Mouse (Mus musculus) hindbrain, embryonic 10.5 days (tissue): ENCODE data around the gene Faf2. TPM values are rescaled to one million over a fixed set of nuclear protein-coding genes. Genes with fewer than 3 reads are reported as not detected.
A peak's percentile ranks its signal among the peaks of the same experiment; 100 is the strongest.

Source experiments
- DNase-seq: peaks from one replicate; pipeline ENCODE4 v3.0.0-alpha.2; 2017; ENCODE audit warnings: low spot score
- H3K27ac ChIP-seq: fragments of 300-500 bp; sonication (generic); 2 replicates; pipeline ENCODE4 v1.5.1; 2016; ENCODE audit warnings: mild to moderate bottlenecking, moderate library complexity
- H3K27me3 ChIP-seq: fragments of 300-500 bp; sonication (generic); 2 replicates; pipeline ENCODE4 v1.6.1; 2016; ENCODE audit warnings: mild to moderate bottlenecking; ENCODE audit not compliant: poor library complexity, insufficient read depth, severe bottlenecking
- H3K36me3 ChIP-seq: fragments of 300-500 bp; sonication (generic); 2 replicates; pipeline ENCODE4 v1.6.1; 2016; ENCODE audit warnings: mild to moderate bottlenecking, moderate library complexity
- H3K4me1 ChIP-seq: fragments of 300-500 bp; sonication (generic); replicated peaks from 2 replicates; pipeline ENCODE4 v1.6.1; 2016; ENCODE audit warnings: mild to moderate bottlenecking
- H3K4me3 ChIP-seq: fragments of 300-500 bp; sonication (generic); 2 replicates; pipeline ENCODE4 v1.5.1; 2016; ENCODE audit warnings: mild to moderate bottlenecking, moderate library complexity
- H3K9me3 ChIP-seq: fragments of 300-500 bp; sonication (generic); 2 replicates; pipeline ENCODE4 v1.6.1; 2016; ENCODE audit warnings: mild to moderate bottlenecking, moderate library complexity
- WGBS: fragments of 180-500 bp; shearing (Covaris S2); methylation state at CpG from one replicate; pipeline ENCODE4 v1.1.7; 2016; 5-methylcytosine and 5-hydroxymethylcytosine counted together
- polyA plus RNA-seq: library from polyadenylated mRNA; unstranded; fragments of >200 nt; fragmentation: Nextera tagmentation; extraction: Ambion mirVana; gene quantifications from 2 replicates; pipeline ENCODE4 v1.2.1, GENCODE M21; 2016

Gene Faf2
- polyA plus RNA-seq: 86.3 and 86.4 TPM in 2 replicates

DNA sequence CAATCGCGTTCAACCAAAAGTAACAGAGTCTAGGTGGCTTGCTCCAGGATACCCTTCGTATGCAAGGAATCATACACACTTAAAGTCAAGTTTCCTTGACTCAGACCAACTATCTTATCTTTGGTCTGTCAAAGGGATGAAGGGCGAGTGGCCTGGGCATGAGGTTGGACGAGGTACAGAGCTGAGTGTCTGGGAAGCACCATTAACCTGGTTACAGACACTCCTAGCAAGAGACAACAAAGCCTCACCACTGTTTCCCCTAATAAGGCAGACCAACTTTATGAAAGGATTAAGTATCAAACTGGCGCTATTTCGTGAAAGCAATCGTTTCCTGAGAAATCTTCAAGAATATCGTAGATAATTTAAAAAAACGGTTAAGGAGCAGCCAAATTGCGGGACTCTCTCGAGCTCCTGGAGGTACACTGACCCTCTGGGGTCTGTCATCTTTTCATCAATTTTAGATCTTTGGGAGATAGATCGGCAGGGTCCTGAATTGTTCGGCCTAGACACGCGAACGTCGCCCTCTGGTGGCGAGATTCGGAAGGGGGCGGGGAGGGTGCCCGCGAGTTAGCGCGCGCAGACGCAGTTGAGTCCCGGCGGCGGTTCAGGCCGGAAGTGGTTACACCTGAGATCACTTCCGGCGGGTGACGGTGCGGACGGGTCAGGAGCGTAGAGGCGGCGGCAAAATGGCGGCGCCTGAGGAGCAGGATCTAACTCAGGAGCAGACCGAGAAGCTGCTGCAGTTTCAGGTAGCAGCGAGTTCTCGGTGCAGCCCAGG is at the start of gene Faf2:
Faf2 (plus strand) TSS at position 630 of the 778 bp plus-strand sequence.
- no peaks in the 10 kb centered on the region for H3K27me3 ChIP-seq
- WGBS: 12% methylated on average over 44 of the region's 44 CpGs
- H3K27ac ChIP-seq: peak within 1 kb of the TSS; percentile 98
- peak within 1 kb of the TSS; percentile 84 for H3K4me3 ChIP-seq
- peaks cover 18% of the 10 kb centered on the region for H3K36me3 ChIP-seq
- DNase-seq: peak; percentile 99
- H3K4me1 ChIP-seq: peaks cover 23% of the 10 kb centered on the region
- no peaks in the 10 kb centered on the region for H3K9me3 ChIP-seq

DNA sequence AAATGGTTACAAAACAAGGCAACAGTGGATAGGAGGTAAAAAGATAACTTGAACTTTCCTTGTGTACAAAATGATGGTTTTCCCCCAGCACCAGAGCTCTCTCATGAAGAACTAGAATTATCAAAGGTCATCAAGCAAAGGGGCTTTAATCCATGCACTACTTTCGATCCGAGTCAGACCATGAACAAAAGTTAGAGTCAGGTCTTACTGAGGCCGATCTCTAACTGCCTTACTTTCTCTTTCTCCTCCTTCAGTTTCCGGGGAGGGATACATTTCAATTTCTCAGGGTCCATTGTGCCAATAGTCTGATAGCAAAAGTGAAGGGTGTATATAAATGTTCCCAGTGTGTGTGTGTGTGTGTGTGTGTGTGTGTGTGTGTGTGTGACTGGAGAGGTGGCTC is 49.0 kb upstream of the Faf2 start:
- WGBS: 84% methylated on average over 4 of the region's 4 CpGs

DNA sequence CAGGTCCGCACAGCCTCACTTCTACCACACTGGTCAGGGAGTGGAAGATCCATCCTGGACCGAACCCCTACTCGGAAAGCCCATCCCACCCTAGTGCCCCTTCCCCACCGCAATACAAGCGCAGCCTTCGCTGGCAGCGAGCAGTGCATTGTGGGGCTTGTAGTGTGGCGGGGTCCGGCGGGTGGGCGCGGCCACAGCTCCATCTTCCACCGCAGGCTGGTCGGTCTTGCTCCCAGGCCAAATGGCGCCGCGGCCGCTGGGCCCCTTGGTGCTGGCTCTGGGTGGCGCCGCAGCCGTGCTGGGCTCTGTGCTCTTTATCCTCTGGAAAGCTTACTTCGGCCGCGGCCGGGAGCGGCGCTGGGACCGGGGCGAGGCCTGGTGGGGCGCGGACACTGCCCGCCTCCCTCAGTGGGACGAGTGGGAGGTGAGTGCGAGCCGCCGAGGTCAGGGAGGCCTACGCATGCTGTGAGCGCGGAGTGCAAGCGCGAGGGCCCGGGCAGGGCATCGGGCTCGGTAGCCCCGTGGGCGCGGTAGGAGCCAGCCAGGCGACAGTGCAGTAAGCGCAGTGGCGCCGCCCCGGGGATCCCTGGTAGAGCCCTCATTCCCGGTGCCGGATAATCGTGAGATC is 46.6 kb upstream of the Faf2 start, which contains the start of gene Arl10:
Arl10 (plus strand) TSS at position 162 of the 628 bp plus-strand sequence.
- peak; percentile 87 for DNase-seq
- Histone ChIP-seq H3K4me3 (peak within 1 kb of the TSS; percentile 96), H3K9me3 (no peaks in the 10 kb centered on the region), H3K36me3 (peaks cover 34% of the 10 kb centered on the region), H3K27me3 (peaks cover 18% of the 10 kb centered on the region), H3K4me1 (peaks cover 27% of the 10 kb centered on the region), H3K27ac (peak within 1 kb of the TSS; percentile 96)
- under 1% methylated on average over 55 of the region's 55 CpGs for WGBS

More for the DNA sequence above, 49.0 kb upstream of the Faf2 start:
- DNase-seq: no peak
- H3K9me3 ChIP-seq: no peaks in the 10 kb centered on the region
- H3K36me3 ChIP-seq: peaks cover 10% of the 10 kb centered on the region
- H3K27ac ChIP-seq: no peak overlapping the region
- H3K27me3 ChIP-seq: peaks cover 18% of the 10 kb centered on the region
- H3K4me3 ChIP-seq: no peak overlapping the region
- H3K4me1 ChIP-seq: peaks cover 26% of the 10 kb centered on the region

DNA sequence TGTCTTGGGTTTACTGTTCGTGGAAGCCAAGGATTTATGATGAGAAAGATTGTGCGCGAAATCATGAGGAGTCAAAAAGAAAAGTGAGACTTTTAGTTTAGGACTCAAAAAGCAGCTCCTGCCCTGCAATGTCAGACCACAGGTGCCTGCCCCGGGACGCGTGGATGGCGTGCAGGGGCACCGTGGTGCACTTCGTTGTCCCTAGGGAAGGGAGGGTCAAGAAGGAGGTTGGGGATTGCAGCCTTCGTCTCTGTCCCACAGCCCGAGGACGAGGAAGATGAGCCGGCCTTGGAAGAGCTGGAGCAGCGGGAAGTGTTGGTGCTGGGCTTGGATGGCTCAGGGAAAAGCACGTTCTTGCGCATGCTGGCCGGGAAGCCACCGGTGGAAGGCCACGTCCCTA is 46.1 kb upstream of the Faf2 start:
- no peaks in the 10 kb centered on the region for H3K9me3 ChIP-seq

DNA sequence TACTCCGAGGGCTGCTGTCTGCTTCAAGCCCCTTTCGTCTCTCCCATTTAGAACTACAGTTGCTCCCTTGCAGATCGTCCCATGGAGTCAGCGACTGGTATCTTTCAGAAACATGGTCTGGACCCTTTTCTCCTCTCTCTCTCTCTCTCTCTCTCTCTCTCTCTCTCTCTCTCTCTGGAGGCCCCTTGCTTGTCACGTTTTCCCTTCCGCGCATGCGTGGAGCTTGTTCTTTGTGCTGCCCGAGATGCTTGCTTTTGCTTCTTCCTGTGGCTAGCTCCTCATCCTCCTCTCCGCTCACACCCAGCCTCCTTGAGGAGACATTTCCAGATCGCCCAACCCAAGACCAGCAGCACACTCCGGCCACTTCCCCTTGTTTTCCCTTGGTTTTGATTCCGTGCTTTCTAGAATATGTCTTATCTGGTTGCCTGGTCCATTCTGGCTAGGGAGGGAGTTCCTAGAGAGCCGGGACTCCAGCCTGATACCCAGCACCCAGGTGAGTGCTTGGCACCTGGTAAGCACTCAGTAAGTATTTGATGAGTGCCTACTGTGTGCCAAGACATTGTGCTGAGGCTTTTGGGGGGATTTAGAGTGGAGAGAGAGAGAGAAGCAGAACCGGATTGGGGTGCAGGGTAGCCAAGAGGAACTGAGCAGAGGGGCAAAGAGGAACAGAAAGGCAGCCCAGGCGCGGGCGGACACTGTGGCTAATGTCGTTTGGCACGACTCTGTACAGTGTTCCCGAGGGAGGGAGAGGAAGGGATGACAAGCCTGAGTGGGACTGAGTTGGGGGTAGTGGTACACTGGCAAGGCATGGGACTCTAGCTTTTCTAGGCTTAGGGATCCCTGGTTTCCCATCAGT is 43.7 kb upstream of the Faf2 start:
- H3K9me3 ChIP-seq: no peaks in the 10 kb centered on the region
- peaks cover 27% of the 10 kb centered on the region for H3K4me1 ChIP-seq
- H3K4me3 ChIP-seq: no peak overlapping the region; the same call in 1 of the 2 replicates
- peak overlapping the region; percentile 16; the same call in 1 of the 2 replicates for H3K27ac ChIP-seq
- no peak for DNase-seq
- H3K27me3 ChIP-seq: peaks cover 15% of the 10 kb centered on the region
- peaks cover 63% of the 10 kb centered on the region for H3K36me3 ChIP-seq
- 87% methylated on average over 21 of the region's 21 CpGs for WGBS

More for the DNA sequence above, 46.1 kb upstream of the Faf2 start:
- Histone ChIP-seq H3K4me1 (peaks cover 27% of the 10 kb centered on the region), H3K4me3 (peak overlapping the region; percentile 96), H3K27me3 (peaks cover 18% of the 10 kb centered on the region), H3K27ac (peak overlapping the region; percentile 96), H3K36me3 (peaks cover 39% of the 10 kb centered on the region)
- no peak for DNase-seq
- WGBS: 5% methylated on average over 19 of the region's 19 CpGs

DNA sequence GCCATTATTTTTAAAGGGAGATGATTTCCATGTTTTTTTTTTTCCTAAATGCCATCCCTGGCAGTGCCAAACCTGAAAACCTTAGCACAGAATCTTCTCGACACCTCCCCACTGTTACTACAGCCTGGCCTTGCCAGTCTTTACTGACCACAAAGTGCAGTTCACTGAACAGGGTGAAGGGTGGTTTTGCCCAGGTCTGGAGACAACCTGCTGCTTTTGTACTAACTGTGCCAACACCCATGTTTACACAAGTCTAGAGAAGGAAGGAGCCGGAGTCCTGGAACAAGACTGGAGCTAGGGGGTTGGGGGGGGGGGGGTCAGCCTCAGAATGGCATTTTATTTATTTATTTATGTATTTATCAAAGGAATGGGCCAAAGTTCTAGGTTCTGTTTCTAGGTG is 40.2 kb upstream of the Faf2 start:
- 86% methylated on average over 2 of the region's 2 CpGs for WGBS
- Histone ChIP-seq H3K4me1 (peaks cover 10% of the 10 kb centered on the region; the same call in 1 of the 2 replicates), H3K27me3 (no peaks in the 10 kb centered on the region), H3K36me3 (peaks cover 98% of the 10 kb centered on the region), H3K9me3 (no peaks in the 10 kb centered on the region), H3K27ac (no peak overlapping the region), H3K4me3 (no peak overlapping the region)
- no peak for DNase-seq

DNA sequence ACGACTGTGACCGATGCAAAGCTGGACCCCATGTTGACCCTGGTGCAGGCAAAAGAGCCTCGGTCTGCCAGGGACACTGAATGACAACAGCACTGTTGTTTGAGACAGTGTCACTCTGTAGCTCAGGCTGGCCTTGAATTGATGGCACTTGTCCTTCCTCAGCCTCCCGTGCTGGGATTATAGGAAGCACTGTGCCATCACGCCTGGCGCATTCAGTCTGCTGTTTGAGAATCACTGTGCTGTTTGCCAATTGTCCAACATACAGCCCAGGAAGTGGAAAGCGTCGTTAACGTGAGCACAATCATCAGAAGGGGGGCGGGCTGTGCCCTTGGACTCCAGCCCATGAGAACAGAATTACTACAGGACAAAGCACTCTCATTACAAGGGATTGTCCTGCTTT is 39.5 kb upstream of the Faf2 start:
- Histone ChIP-seq H3K9me3 (no peaks in the 10 kb centered on the region), H3K27ac (no peak overlapping the region), H3K27me3 (no peaks in the 10 kb centered on the region), H3K36me3 (peaks cover 100% of the 10 kb centered on the region), H3K4me1 (peaks cover 5% of the 10 kb centered on the region; the same call in 1 of the 2 replicates), H3K4me3 (no peak overlapping the region)
- no peak for DNase-seq
- 83% methylated on average over 10 of the region's 10 CpGs for WGBS

DNA sequence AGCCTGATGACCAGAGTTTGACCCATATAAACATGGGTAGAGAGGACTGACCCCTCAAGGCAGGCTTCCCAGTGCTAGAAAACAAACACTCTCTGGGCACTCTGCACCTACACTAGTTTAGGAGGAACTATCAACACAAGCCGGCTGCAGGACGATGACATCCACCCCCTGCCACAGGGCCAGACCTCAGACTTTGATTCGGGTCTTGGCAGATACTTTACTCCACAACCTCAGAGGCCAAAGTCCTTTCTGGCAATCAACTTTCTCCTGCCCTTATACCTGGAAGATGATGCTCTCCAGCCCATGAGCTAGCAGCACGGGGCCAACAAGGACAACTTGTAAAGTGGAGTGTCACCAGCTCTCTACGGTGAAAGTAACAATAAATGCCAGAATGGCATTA is 38.7 kb upstream of the Faf2 start:
- Histone ChIP-seq H3K4me1 (peaks cover 5% of the 10 kb centered on the region; the same call in 1 of the 2 replicates), H3K36me3 (peaks cover 100% of the 10 kb centered on the region), H3K4me3 (no peak overlapping the region), H3K27me3 (no peaks in the 10 kb centered on the region), H3K9me3 (no peaks in the 10 kb centered on the region), H3K27ac (no peak overlapping the region)
- DNase-seq: no peak
- 91% methylated on average over 5 of the region's 5 CpGs for WGBS

DNA sequence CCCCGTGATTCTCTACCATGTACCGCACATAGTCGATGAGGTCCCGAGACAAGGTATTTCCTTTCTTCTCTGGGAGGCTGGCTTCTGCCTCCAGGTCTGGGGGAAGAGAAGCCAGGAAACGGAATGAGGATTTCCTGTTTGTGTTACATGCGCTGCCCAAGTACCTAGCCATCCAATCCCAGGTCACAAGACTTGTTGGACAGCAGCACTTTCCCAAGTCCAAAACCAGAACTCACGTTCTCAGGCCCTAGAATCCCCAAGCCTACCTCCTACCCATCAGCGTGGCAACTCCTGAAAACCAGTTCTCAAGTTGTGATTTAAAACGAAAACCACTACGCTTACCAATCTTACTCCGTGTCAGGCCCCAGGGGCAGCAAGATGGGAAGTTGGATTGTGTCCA is 35.8 kb upstream of the Faf2 start:
- no peak for DNase-seq
- Histone ChIP-seq H3K4me1 (peaks cover 15% of the 10 kb centered on the region), H3K9me3 (no peaks in the 10 kb centered on the region), H3K27me3 (no peaks in the 10 kb centered on the region), H3K4me3 (no peak overlapping the region), H3K36me3 (peaks cover 79% of the 10 kb centered on the region), H3K27ac (no peak overlapping the region)
- WGBS: 91% methylated on average over 11 of the region's 11 CpGs

DNA sequence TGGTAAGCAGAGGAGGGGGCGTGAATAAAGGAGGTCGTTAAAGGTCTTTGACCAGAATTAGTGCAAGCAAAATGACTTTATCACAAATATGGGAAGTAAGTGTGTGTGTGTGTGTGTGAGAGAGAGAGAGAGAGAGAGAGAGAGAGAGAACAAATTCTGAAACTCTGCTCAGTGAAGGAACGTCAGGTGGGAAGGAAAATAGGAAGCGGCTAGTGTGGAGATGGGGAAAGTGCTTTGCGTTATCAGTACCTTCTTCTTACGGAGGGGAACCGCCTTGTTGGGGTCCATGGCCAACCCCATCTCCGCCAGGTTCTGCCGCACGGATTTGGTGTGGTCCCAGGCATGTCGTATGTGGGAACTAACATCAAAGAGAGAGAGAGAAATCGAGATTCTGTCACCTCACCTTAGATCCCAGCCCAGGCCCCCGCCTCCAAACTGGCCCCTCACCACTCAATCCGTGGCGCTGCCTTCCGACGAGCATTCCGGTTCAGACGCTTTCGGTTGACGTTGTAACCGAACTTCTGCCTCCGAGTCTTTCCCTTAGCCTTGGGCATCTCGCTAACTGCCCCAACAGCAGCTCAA is 32.1 kb upstream of the Faf2 start:
- no peaks in the 10 kb centered on the region for H3K9me3 ChIP-seq
- H3K4me1 ChIP-seq: peaks cover 26% of the 10 kb centered on the region
- no peaks in the 10 kb centered on the region for H3K27me3 ChIP-seq
- peaks cover 54% of the 10 kb centered on the region for H3K36me3 ChIP-seq
- 2% methylated on average over 24 of the region's 24 CpGs for WGBS
- H3K4me3 ChIP-seq: peak overlapping the region; percentile 86
- DNase-seq: no peak
- H3K27ac ChIP-seq: peak overlapping the region; percentile 86

DNA sequence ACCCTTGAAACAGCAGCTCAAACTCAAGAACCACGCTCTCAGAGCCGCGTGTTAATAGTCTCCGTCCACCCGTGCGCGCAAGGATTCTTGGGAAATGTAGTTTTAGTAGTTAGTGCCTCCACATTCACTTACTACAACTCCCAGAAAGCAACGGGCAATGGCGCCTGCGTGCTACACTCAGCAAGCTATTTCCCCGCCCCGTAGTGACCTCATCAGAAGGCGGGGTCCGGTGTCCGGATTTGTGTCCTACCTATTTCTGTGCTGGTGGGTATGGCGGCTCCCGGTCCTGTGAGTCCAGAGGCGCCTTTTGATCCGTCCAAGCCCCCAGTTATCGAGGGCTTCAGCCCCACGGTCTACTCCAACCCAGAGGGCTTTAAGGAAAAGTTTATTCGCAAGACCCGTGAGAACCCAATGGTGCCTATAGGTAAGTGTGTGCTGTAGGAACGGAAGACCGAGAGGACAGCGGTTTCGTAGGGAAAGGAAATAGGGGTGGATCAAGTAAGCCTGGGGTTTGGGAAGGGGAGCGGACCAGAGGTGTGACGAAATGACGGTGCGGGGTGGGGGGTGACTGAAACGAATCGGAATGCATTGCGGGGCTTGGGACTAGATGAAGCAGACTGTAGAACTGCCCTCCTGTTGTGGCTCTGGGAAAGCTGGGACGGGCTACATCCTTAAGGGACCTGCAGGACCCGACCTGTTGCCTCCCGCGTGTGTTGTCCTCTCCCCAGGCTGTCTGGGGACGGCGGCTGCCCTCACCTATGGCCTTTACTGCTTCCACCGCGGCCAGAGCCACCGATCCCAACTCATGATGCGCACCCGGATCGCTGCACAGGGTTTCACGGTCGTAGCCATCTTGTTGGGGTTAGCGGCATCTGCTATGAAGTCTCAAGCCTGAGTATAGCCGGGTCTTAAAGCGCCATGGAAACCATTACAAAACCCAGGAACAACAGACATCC is 31.3 kb upstream of the Faf2 start, which contains the start of the genes Nop16 and Higd2a:
Nop16 (minus strand) TSS at position 95 of the 956 bp plus-strand sequence.
Higd2a (plus strand) TSS at position 212 of the 956 bp plus-strand sequence.
- under 1% methylated on average over 51 of the region's 51 CpGs for WGBS
- Histone ChIP-seq H3K4me3 (peak within 1 kb of the TSS; percentile 86), H3K27me3 (no peaks in the 10 kb centered on the region), H3K36me3 (peaks cover 48% of the 10 kb centered on the region), H3K27ac (peak within 1 kb of the TSS; percentile 86), H3K4me1 (peaks cover 26% of the 10 kb centered on the region), H3K9me3 (no peaks in the 10 kb centered on the region)
- peak; percentile 96 for DNase-seq
